Mouse (Mus musculus) kidney, postnatal 0 days (tissue): Measurements from ENCODE around the gene Tmem198. TPM values are rescaled to one million over a fixed set of nuclear protein-coding genes. Genes with fewer than 3 reads are reported as not detected.
A peak's percentile ranks its signal among the peaks of the same experiment; 100 is the strongest.

Source experiments
- ATAC-seq: fragments of 200-750 bp; cut with Nextera tagmentation; replicated peaks from 2 replicates; pipeline ENCODE4 v1.8.0; 2017; ENCODE audit warnings: low read depth, moderate number of reproducible peaks, moderate TSS enrichment, moderate library complexity; ENCODE audit not compliant: low FRiP score
- DNase-seq: peaks from one replicate; pipeline ENCODE4 v3.0.0-alpha.2; 2016; ENCODE audit warnings: low spot score
- H3K27ac ChIP-seq: fragments of 300-500 bp; sonication (generic); 2 replicates; pipeline ENCODE4 v1.5.1; 2014; ENCODE audit warnings: mild to moderate bottlenecking
- H3K27me3 ChIP-seq: fragments of 300-500 bp; sonication (generic); 2 replicates; pipeline ENCODE4 v1.6.1; 2014; ENCODE audit warnings: low read length, mixed read lengths; ENCODE audit not compliant: insufficient read depth
- H3K36me3 ChIP-seq: fragments of 300-500 bp; sonication (generic); 2 replicates; pipeline ENCODE4 v1.6.1; 2014; ENCODE audit warnings: low read length, mixed read lengths; ENCODE audit not compliant: insufficient read depth
- H3K4me1 ChIP-seq: fragments of 300-500 bp; sonication (generic); replicated peaks from 2 replicates; pipeline ENCODE4 v1.6.1; 2014; ENCODE audit warnings: antibody characterized with exemption, low read length, mixed read lengths; ENCODE audit not compliant: insufficient read depth
- H3K4me2 ChIP-seq: fragments of 300-500 bp; sonication (generic); 2 replicates; pipeline ENCODE4 v1.6.1; 2014; ENCODE audit warnings: mild to moderate bottlenecking, low read length, moderate library complexity, mixed read lengths
- H3K4me3 ChIP-seq: fragments of 300-500 bp; sonication (generic); replicated peaks from 2 replicates; pipeline ENCODE4 v1.5.1; 2014; ENCODE audit warnings: low read depth, low read length
- H3K9ac ChIP-seq: fragments of 300-500 bp; sonication (generic); 2 replicates; pipeline ENCODE4 v1.6.1; 2014; ENCODE audit warnings: low read depth, low read length
- H3K9me3 ChIP-seq: fragments of 300-500 bp; sonication (generic); replicated peaks from 2 replicates; pipeline ENCODE4 v1.6.1; 2016; ENCODE audit warnings: low read length, inconsistent platforms, mixed read lengths
- CTCF ChIP-seq: IDR thresholded peaks from 2 replicates; pipeline ENCODE4 v1.5.1; 2016; ENCODE audit warnings: antibody characterized with exemption, low read depth, mild to moderate bottlenecking, moderate library complexity
- WGBS: fragments of 180-500 bp; shearing (Covaris S2); extraction: QIAGEN DNeasy Blood & Tissue Kit; methylation state at CpG from one replicate; pipeline ENCODE4 v1.1.7; 2014; 5-methylcytosine and 5-hydroxymethylcytosine counted together
- polyA plus RNA-seq: library from polyadenylated mRNA; unstranded; fragments of >200 nt; fragmentation: Nextera tagmentation; extraction: Ambion mirVana; gene quantifications from 2 replicates; pipeline ENCODE4 v1.2.1, GENCODE M21; 2015

Gene Tmem198
- polyA plus RNA-seq, 1 experiment from 2014 or later = 0.61 TPM

DNA sequence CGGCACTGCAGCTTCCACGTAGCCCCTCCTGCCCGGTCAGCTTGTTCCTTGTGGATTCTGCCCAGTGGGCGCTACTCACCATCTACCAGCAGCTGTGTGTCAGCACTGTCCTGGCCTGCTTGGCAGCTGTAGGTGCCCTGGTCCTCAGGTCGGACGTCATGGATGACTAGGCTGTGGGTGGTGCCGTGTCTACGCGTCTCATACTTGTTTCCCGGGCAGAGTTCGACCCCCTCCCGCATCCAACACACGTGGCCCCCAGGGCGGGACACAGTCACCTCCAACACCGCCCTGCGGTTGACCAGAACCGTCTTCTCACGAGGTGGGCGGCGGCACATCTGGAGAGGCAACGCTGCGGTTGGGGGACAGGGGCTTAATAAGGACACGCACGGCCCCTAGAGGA is 7.2 kb downstream of the Tmem198 start:
- Histone ChIP-seq H3K27ac (no peak overlapping the region), H3K4me2 (peak overlapping the region; percentile 87), H3K4me1 (peaks cover 9% of the 10 kb centered on the region), H3K4me3 (no peak overlapping the region), H3K27me3 (peaks cover 54% of the 10 kb centered on the region), H3K9me3 (no peaks in the 10 kb centered on the region), H3K9ac (0 out of 2 replicates have a peak overlapping the region, but pooled peaks have one; percentile 46), H3K36me3 (peaks cover 9% of the 10 kb centered on the region; the same call in 1 of the 2 replicates)
- DNase-seq (no peak), ATAC-seq (peak; percentile 34)
- WGBS = 13% methylated on average over 24 of the region's 24 CpGs
- TF ChIP-seq CTCF = no peak

DNA sequence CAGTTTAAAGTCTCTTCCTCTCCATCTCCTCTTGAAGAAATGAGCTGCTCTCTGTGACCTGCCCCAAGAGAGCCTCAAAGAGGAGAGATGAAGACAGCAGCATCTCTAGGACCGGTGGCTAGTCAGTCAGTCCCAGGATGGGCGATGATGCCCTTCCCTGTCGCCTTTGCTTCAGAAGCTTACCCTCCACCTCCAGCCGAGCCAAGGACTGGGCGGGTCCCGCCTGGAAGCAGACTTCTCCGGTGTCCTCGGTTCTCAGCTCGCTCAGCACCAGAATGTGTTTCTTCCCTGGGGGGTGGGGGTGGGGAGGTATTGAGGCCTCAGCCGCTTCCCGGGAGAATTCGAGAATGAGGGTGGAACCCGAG is 7.7 kb downstream of the Tmem198 start:
- Histone ChIP-seq H3K9ac (peak overlapping the region; percentile 46; the same call in 1 of the 2 replicates), H3K27ac (no peak overlapping the region), H3K36me3 (peaks cover 9% of the 10 kb centered on the region; the same call in 1 of the 2 replicates), H3K4me3 (peak overlapping the region; percentile 45), H3K4me1 (peaks cover 9% of the 10 kb centered on the region), H3K27me3 (peaks cover 51% of the 10 kb centered on the region), H3K9me3 (no peaks in the 10 kb centered on the region), H3K4me2 (peak overlapping the region; percentile 87)
- ATAC-seq = no peak
- DNase-seq = no peak
- 5% methylated on average over 13 of the region's 13 CpGs for WGBS
- no peak for TF ChIP-seq CTCF

- ATAC-seq (peak; percentile 65), DNase-seq (peak; percentile 76)
- Histone ChIP-seq H3K9ac (peak overlapping the region; percentile 46; the same call in 1 of the 2 replicates), H3K4me1 (peaks cover 9% of the 10 kb centered on the region), H3K4me3 (peak overlapping the region; percentile 45), H3K9me3 (no peaks in the 10 kb centered on the region), H3K27me3 (peaks cover 45% of the 10 kb centered on the region), H3K36me3 (peaks cover 9% of the 10 kb centered on the region; the same call in 1 of the 2 replicates), H3K27ac (no peak overlapping the region), H3K4me2 (peak overlapping the region; percentile 87)
- under 1% methylated on average over 59 of the region's 62 CpGs for WGBS
- 0 out of 2 replicates have a peak, but pooled peaks have one; percentile 25 for TF ChIP-seq CTCF
Measured at GRCm38 (mm10) chr1:75487405-75488161, 8.3 kb downstream of the Tmem198 start.

DNA sequence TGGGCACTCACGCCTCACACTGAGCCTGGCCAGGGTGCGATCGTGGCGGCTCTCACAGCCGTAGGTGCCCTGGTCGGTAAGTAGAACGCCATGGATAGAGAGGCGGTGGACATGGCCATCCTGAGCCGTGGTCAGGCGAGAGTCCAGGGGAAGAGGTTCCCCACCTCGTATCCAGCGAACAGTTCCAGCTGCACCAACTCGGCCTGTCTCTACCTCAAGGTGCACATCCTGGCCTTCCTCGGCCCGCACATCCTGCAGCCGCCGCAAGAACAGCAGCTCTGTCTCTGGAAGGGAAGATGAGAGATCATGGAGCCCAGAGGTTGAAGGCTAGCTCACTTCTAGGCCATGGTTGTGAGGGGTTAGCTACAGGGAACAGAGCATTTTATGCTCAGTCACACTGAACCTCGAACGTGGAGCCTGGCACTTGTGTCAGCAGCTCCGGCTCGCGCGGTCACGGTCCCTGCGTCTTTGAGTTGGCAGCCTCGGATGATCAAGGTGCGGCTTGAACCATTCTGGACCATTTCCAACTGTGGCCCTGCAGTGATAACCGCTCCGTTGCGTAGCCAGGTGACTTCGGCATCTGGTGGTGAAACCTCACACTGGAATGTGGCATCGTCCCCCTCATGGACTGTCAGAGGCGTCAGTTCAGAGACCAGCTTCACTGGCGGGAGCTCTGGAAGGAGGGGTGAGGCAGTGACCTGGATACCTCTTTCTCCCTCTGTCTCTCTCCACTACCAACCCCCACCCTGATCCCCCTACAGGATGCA is 11.6 kb downstream of the Tmem198 start:
- no peaks in the 10 kb centered on the region for H3K9me3 ChIP-seq
- ATAC-seq = no peak
- no peak overlapping the region for H3K9ac ChIP-seq
- 88% methylated on average over 34 of the region's 34 CpGs for WGBS
- H3K4me3 ChIP-seq = no peak overlapping the region
- H3K4me1 ChIP-seq = peaks cover 14% of the 10 kb centered on the region
- no peak overlapping the region for H3K27ac ChIP-seq
- H3K4me2 ChIP-seq = no peak overlapping the region
- H3K27me3 ChIP-seq = peaks cover 17% of the 10 kb centered on the region
- no peak for TF ChIP-seq CTCF
- H3K36me3 ChIP-seq = peaks cover 10% of the 10 kb centered on the region; the same call in 1 of the 2 replicates
- DNase-seq = no peak

- no peak overlapping the region for H3K4me2 ChIP-seq
- DNase-seq (no peak), ATAC-seq (no peak)
- H3K9me3 ChIP-seq = no peaks in the 10 kb centered on the region
- peaks cover 24% of the 10 kb centered on the region; the same call in 1 of the 2 replicates for H3K36me3 ChIP-seq
- peaks cover 5% of the 10 kb centered on the region; the same call in 1 of the 2 replicates for H3K27me3 ChIP-seq
- no peak overlapping the region for H3K4me3 ChIP-seq
- 71% methylated on average over 24 of the region's 24 CpGs for WGBS
- H3K27ac ChIP-seq = no peak overlapping the region
- no peak for TF ChIP-seq CTCF
- H3K4me1 ChIP-seq = peaks cover 9% of the 10 kb centered on the region; the same call in 1 of the 2 replicates
- no peak overlapping the region for H3K9ac ChIP-seq
Measured at GRCm38 (mm10) chr1:75492579-75493170, 13.3 kb downstream of the Tmem198 start.
